Mouse (Mus musculus) liver, embryonic 14.5 days (tissue): ENCODE results near the gene Nceh1. TPM values are rescaled to one million over a fixed set of nuclear protein-coding genes. Genes with fewer than 3 reads are reported as not detected.

Source experiments
- ATAC-seq: fragments of 200-750 bp; cut with Nextera tagmentation; 2 replicates; pipeline ENCODE4 v1.8.0; 2017; ENCODE audit warnings: moderate number of reproducible peaks, mild to moderate bottlenecking, moderate library complexity; ENCODE audit not compliant: insufficient read depth
- DNase-seq, 3 experiments: peaks; one replicate each; pipeline ENCODE4 v3.0.0-alpha.2; 2012 to 2013; ENCODE audit warnings: low read depth in 3 of 3, low spot score in 3 of 3
- H3K27ac ChIP-seq: fragments of 300-500 bp; sonication (generic); 2 replicates; pipeline ENCODE4 v1.5.1; 2014; ENCODE audit warnings: moderate library complexity, mild to moderate bottlenecking, control low read depth, inconsistent platforms
- H3K27me3 ChIP-seq: fragments of 300-500 bp; sonication (generic); 2 replicates; pipeline ENCODE4 v1.6.1; 2014; ENCODE audit warnings: mild to moderate bottlenecking, low read length, moderate library complexity; ENCODE audit not compliant: control insufficient read depth, insufficient read depth
- H3K36me3 ChIP-seq: fragments of 300-500 bp; sonication (generic); replicated peaks from 2 replicates; pipeline ENCODE4 v1.6.1; 2014; ENCODE audit warnings: low read depth; ENCODE audit not compliant: control insufficient read depth, insufficient read depth
- H3K4me1 ChIP-seq, 2 experiments: fragments of 200-500 bp in 1 of 2; fragments of 300-500 bp in 1 of 2; sonication (generic) in 1 of 2; replicated peaks; 2 replicates each; pipeline ENCODE4 v1.6.1; 2012 to 2014; ENCODE audit warnings: antibody characterized with exemption in 1 of 2, inconsistent platforms in 1 of 2, low read length in 1 of 2; ENCODE audit not compliant: control insufficient read depth in 2 of 2, insufficient read depth in 2 of 2
- H3K4me2 ChIP-seq: fragments of 300-500 bp; sonication (generic); 2 replicates; pipeline ENCODE4 v1.6.1; 2014; ENCODE audit warnings: low read depth, mild to moderate bottlenecking, control low read depth, moderate library complexity
- H3K4me3 ChIP-seq, 2 experiments: fragments of 200-500 bp in 1 of 2; fragments of 300-500 bp in 1 of 2; sonication (generic) in 1 of 2; 2 replicates each; pipeline ENCODE4 v1.5.1; 2012 to 2014; ENCODE audit warnings: low read depth in 2 of 2, low read length in 2 of 2, mild to moderate bottlenecking in 2 of 2, control low read depth in 1 of 2, inconsistent platforms in 1 of 2, moderate library complexity in 1 of 2; ENCODE audit not compliant: insufficient read depth in 1 of 2
- H3K9ac ChIP-seq: fragments of 300-500 bp; sonication (generic); replicated peaks from 2 replicates; pipeline ENCODE4 v1.6.1; 2014; ENCODE audit warnings: mild to moderate bottlenecking, control low read depth, moderate library complexity
- H3K9me3 ChIP-seq: fragments of 300-500 bp; sonication (generic); 2 replicates; pipeline ENCODE4 v1.6.1; 2016; ENCODE audit warnings: low read length, mixed read lengths; ENCODE audit not compliant: control insufficient read depth
- CTCF ChIP-seq: IDR thresholded peaks from 2 replicates; pipeline ENCODE4 v1.5.1; 2016; ENCODE audit warnings: antibody characterized with exemption, low read depth, control low read depth
- EP300 ChIP-seq: IDR thresholded peaks from 2 replicates; pipeline ENCODE4 v1.6.1; 2016; ENCODE audit warnings: antibody characterized with exemption, low read depth
- WGBS: fragments of 180-500 bp; shearing (Covaris S2); extraction: QIAGEN DNeasy Blood & Tissue Kit; methylation state at CpG from one replicate; pipeline ENCODE4 v1.1.7; 2014; ENCODE audit not compliant: insufficient replicate concordance; 5-methylcytosine and 5-hydroxymethylcytosine counted together
- polyA plus RNA-seq, 2 experiments: library from polyadenylated mRNA; depleted of rRNA in 1 of 2; stranded (reverse) in 1 of 2; unstranded in 1 of 2; fragments of >200 nt; fragmentation: Nextera tagmentation in 1 of 2; extraction: Ambion mirVana in 1 of 2; gene quantifications; 2 replicates each; pipeline versions ENCODE4 v1.2.1 to v1.2.3; 2012 to 2014

Gene Nceh1
- polyA plus RNA-seq, 2 experiments = 1.2 to 3.2 TPM

GRCm38 (mm10) chr3:27158910-27159309 lies 23.9 kb upstream of the Nceh1 start:
- Histone ChIP-seq H3K4me1 (peaks cover 7 to 15% of the 10 kb centered on the region in 2 experiments), H3K27ac (no peak overlapping the region), H3K9ac (no peak overlapping the region), H3K27me3 (no peaks in the 10 kb centered on the region), H3K36me3 (no peaks in the 10 kb centered on the region), H3K4me2 (no peak overlapping the region), H3K4me3 (no peak overlapping the region), H3K9me3 (no peaks in the 10 kb centered on the region)
- TF ChIP-seq EP300 (no peak), CTCF (no peak)
- WGBS = 41% methylated on average over 4 of the region's 4 CpGs
- no peak for DNase-seq
- no peak for ATAC-seq

DNA sequence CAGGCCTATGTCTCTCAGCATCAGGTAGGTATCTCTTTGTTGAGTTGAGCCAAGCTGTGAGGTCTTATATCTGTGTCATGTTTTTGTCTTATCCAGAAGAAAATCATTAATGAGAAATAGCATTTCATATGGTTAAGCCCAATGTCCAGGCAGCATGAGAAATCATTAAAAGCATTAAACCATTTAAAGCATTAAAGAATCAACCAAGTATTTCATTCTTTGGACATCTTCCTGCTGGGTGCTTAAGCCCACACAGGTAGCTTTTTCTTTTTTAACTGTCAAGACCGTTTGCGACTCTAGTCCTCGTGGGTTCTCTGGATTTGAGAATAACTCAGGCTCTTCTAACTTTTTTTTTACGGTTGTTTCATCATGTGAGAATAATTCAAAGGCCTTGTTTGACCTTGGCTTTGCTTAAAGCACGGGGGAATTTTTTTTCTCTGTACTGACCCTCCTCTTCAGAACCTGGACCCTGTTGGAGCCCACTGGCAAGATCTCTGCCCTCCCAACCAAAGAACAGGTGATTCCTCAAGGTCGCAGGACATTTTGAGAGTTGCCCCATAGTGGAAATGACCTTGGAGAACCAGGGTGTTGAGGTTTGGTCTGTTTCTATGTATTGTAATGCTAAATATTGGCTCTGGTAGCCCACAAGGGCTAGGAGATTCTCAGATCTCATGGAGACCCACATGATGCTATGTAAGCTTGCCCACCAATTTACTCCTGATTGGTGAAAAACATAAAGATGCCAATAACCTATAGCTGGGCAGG lies 20.9 kb upstream of the Nceh1 start:
- DNase-seq = no peak
- no peaks in the 10 kb centered on the region for H3K36me3 ChIP-seq
- H3K4me1 ChIP-seq = no peaks in the 10 kb centered on the region; a peak in 1 of 4 replicates
- TF ChIP-seq EP300 (no peak), CTCF (no peak)
- 57% methylated on average over 6 of the region's 6 CpGs for WGBS
- no peak overlapping the region for H3K4me2 ChIP-seq
- no peaks in the 10 kb centered on the region for H3K9me3 ChIP-seq
- no peaks in the 10 kb centered on the region for H3K27me3 ChIP-seq
- no peak for ATAC-seq
- no peak overlapping the region for H3K4me3 ChIP-seq
- no peak overlapping the region for H3K27ac ChIP-seq
- no peak overlapping the region for H3K9ac ChIP-seq

- Histone ChIP-seq H3K4me3 (no peak overlapping the region), H3K27ac (no peak overlapping the region), H3K4me2 (no peak overlapping the region), H3K27me3 (no peaks in the 10 kb centered on the region), H3K9me3 (no peaks in the 10 kb centered on the region), H3K9ac (no peak overlapping the region), H3K36me3 (no peaks in the 10 kb centered on the region), H3K4me1 (no peaks in the 10 kb centered on the region; a peak in 1 of 4 replicates)
- no peak for TF ChIP-seq CTCF
- no peak for TF ChIP-seq EP300
- 44% methylated on average over 2 of the region's 2 CpGs for WGBS
- ATAC-seq = no peak
- DNase-seq = no peak
These were observed 20.4 kb upstream of the Nceh1 start for GRCm38 (mm10) chr3:27162410-27162804.

- H3K9ac ChIP-seq = no peak overlapping the region
- H3K9me3 ChIP-seq = no peaks in the 10 kb centered on the region
- no peaks in the 10 kb centered on the region; a peak in 1 of 4 replicates for H3K4me1 ChIP-seq
These were observed 17.2 kb upstream of the Nceh1 start for GRCm38 (mm10) chr3:27165481-27166065.

DNA sequence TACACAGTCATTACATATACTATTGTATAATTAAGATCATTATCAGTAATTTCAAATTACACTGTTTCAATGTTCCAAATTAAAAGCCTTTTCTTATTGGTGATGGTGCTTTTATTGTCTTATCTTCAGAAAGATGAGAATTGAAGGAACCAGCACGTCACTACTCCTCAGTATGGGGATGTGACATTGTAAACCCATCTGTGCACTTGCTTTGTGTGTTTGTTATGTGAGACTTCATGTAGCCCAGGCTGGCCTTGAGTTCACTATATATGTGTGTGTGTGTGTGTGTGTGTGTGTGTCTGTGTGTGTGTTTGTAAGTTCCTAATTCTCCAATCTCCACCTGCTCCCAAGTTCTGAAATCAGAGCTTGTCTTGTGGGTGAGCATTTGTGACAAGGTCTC lies 12.5 kb upstream of the Nceh1 start:
- Histone ChIP-seq H3K4me1 (no peaks in the 10 kb centered on the region), H3K27me3 (no peaks in the 10 kb centered on the region), H3K4me2 (no peak overlapping the region), H3K9me3 (no peaks in the 10 kb centered on the region), H3K9ac (no peak overlapping the region), H3K27ac (no peak overlapping the region), H3K4me3 (no peak overlapping the region), H3K36me3 (no peaks in the 10 kb centered on the region)
- ATAC-seq (no peak), DNase-seq (no peak)
- no peak for TF ChIP-seq EP300
- WGBS = 44% methylated on average over 1 of the region's 1 CpGs

More at GRCm38 (mm10) chr3:27165481-27166065, 17.2 kb upstream of the Nceh1 start:
- WGBS = 57% methylated on average over 3 of the region's 3 CpGs
- Histone ChIP-seq H3K36me3 (no peaks in the 10 kb centered on the region), H3K27me3 (no peaks in the 10 kb centered on the region), H3K4me3 (no peak overlapping the region), H3K27ac (no peak overlapping the region), H3K4me2 (no peak overlapping the region)
- no peak for TF ChIP-seq CTCF
- no peak for TF ChIP-seq EP300
- DNase-seq (no peak), ATAC-seq (no peak)
